Mouse (Mus musculus): Measurements from ENCODE around the gene Rgs6.

DNA sequence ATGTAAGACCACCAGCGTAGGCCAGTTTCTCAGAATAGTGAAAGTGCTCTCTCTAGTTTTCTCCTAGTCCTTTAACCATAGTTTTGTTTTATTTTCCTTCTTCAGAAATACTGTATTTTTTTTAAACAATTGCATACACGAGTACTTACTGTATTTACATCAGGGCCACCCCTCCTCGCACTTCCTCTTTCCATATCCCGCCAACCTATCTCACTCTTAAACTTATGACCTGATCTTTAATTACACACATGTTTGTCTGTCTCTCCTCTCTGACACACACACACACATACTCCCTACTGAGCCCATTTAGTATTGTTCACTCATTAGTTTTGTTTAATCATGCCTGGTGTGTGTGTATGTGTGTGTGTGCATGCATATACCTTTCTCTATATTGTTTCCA lies 159.0 kb downstream of the Rgs6 start:
- TF ChIP-seq CTCF (conservative IDR thresholded peaks at IDR 0.05 in 1 of 2, IDR thresholded peaks at IDR 0.05 in 1 of 2; ENCODE audit: low read depth in 2 of 2, low read length in 2 of 2) (no peak), ELF1 (IDR thresholded peaks at IDR 0.05; ENCODE audit: low read depth, low read length) (no peak), EP300 (IDR thresholded peaks at IDR 0.05; ENCODE audit: low read length) (no peak), CHD2 (IDR thresholded peaks at IDR 0.05; ENCODE audit: low read length) (no peak), RAD21 (IDR thresholded peaks at IDR 0.05; ENCODE audit: low read depth, low read length) (no peak), TCF12 (IDR thresholded peaks at IDR 0.05; ENCODE audit: low read depth, low read length) (no peak), SMC3 (IDR thresholded peaks at IDR 0.05; ENCODE audit: low read depth, low read length) (no peak), MAZ (IDR thresholded peaks at IDR 0.05; ENCODE audit: low read depth, low read length) (no peak), JUN (IDR thresholded peaks at IDR 0.05; ENCODE audit: insufficient read depth, low read depth, low read length) (no peak), USF2 (conservative IDR thresholded peaks at IDR 0.05; ENCODE audit: low read depth, low read length) (no peak), POLR2A (IDR thresholded peaks at IDR 0.05; ENCODE audit: low read depth, low read length) (no peak), NELFE (IDR thresholded peaks at IDR 0.05; ENCODE audit: low read depth, low read length) (no peak), USF1 (IDR thresholded peaks at IDR 0.05; ENCODE audit: low read depth, low read length) (no peak), ZC3H11A (IDR thresholded peaks at IDR 0.05; ENCODE audit: low read depth, low read length) (no peak)
